Mouse (Mus musculus): ENCODE measurements around the gene Lhx8. TPM values are rescaled to one million over a fixed set of nuclear protein-coding genes. Genes with fewer than 3 reads are reported as not detected.

The Lhx8 gene
- not detected for polyA plus RNA-seq (2017; shearing (Covaris generic))

DNA sequence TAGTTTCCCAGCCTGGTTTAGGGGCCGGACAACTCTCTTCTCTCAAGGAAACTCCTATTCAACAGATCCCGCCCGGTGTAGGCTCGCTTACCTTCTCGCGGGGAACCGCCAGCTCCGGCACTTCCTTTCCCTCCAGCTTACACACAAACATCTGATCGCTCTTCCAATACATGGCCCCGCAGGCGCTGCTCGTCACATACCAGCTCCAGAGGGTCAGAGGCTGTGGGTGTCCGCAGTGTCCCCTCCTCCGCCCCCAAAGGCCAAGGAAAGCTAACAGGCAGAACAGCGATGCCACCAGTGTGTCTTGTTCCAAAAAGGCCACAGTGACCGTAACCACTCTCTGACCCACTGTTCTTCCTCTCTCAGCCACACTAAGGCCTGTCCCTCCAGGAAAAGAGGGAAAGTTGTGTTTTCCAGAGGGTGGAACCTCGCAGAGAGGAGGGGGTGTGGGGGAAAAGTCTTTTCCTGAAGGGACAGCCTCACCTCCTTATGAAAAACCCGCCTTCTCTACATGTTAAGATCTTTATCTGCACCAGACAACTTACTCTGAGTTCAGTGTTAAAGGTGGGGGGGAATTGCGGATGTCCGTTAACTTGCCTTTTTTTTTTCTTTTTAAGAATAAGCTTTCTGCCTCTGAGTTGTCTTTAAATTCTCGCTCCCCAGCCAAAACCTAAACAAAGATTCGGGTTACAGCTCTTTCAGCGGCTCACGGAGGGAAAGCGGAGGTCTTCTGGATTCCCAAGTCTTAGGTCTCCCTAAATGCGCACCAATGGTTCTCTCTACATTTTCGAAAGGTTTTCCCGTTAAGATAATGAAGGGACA lies at the start of gene Lhx8:
Gene Lhx8, minus strand, starts transcription at position 479 of the 822 bp plus-strand sequence.

